Mouse (Mus musculus) neural tube, embryonic 15.5 days (tissue): ENCODE measurements around the gene Hif1an. TPM values are rescaled to one million over a fixed set of nuclear protein-coding genes. Genes with fewer than 3 reads are reported as not detected.

Source experiments
- ATAC-seq: fragments of 200-750 bp; cut with Nextera tagmentation; 2 replicates; pipeline ENCODE4 v1.8.0; 2017; ENCODE audit warnings: mild to moderate bottlenecking, moderate TSS enrichment, moderate library complexity; ENCODE audit not compliant: low FRiP score
- H3K27ac ChIP-seq: fragments of 300-500 bp; sonication (generic); replicated peaks from 2 replicates; pipeline ENCODE4 v1.5.1; 2015; ENCODE audit warnings: mild to moderate bottlenecking, inconsistent platforms
- H3K27me3 ChIP-seq: fragments of 300-500 bp; sonication (generic); replicated peaks from 2 replicates; pipeline ENCODE4 v1.6.1; 2015; ENCODE audit warnings: inconsistent platforms
- H3K36me3 ChIP-seq: fragments of 300-500 bp; sonication (generic); 2 replicates; pipeline ENCODE4 v1.6.1; 2015; ENCODE audit warnings: inconsistent platforms
- H3K4me1 ChIP-seq: fragments of 300-500 bp; sonication (generic); 2 replicates; pipeline ENCODE4 v1.6.1; 2015; ENCODE audit warnings: inconsistent platforms
- H3K4me2 ChIP-seq: fragments of 300-500 bp; sonication (generic); 2 replicates; pipeline ENCODE4 v1.6.1; 2015; ENCODE audit warnings: inconsistent platforms, mild to moderate bottlenecking, moderate library complexity
- H3K4me3 ChIP-seq: fragments of 300-500 bp; sonication (generic); replicated peaks from 2 replicates; pipeline ENCODE4 v1.5.1; 2015; ENCODE audit warnings: mild to moderate bottlenecking, inconsistent platforms
- H3K9ac ChIP-seq: fragments of 300-500 bp; sonication (generic); replicated peaks from 2 replicates; pipeline ENCODE4 v1.6.1; 2015; ENCODE audit warnings: mild to moderate bottlenecking, inconsistent platforms
- H3K9me3 ChIP-seq: fragments of 300-500 bp; sonication (generic); replicated peaks from 2 replicates; pipeline ENCODE4 v1.6.1; 2016; ENCODE audit warnings: inconsistent platforms
- WGBS: fragments of 180-500 bp; shearing (Covaris S2); methylation state at CpG from one replicate; pipeline ENCODE4 v1.1.7; 2015; ENCODE audit warnings: mixed read lengths; 5-methylcytosine and 5-hydroxymethylcytosine counted together
- polyA plus RNA-seq: library from polyadenylated mRNA; unstranded; fragments of >200 nt; fragmentation: Nextera tagmentation; extraction: Ambion mirVana; gene quantifications from 2 replicates; pipeline ENCODE4 v1.2.1, GENCODE M21; 2015

Gene Hif1an
- polyA plus RNA-seq, 1 experiment from 2014 or later, result 25.0 TPM

GRCm38 (mm10) chr19:44576275-44576674, 13.6 kb downstream of the Hif1an start:
- WGBS, result 81% methylated on average over 7 of the region's 7 CpGs
- no peaks in the 10 kb centered on the region for H3K9me3 ChIP-seq
- ATAC-seq, result no peak
- peaks cover 40% of the 10 kb centered on the region for H3K36me3 ChIP-seq
- no peak overlapping the region for H3K4me2 ChIP-seq
- H3K4me1 ChIP-seq, result no peaks in the 10 kb centered on the region
- no peak overlapping the region for H3K4me3 ChIP-seq
- H3K27me3 ChIP-seq, result no peaks in the 10 kb centered on the region
- H3K27ac ChIP-seq, result no peak overlapping the region
- no peak overlapping the region for H3K9ac ChIP-seq

- no peak overlapping the region for H3K9ac ChIP-seq
- H3K9me3 ChIP-seq, result no peaks in the 10 kb centered on the region
- no peak for ATAC-seq
- WGBS, result 95% methylated on average over 1 of the region's 1 CpGs
- no peaks in the 10 kb centered on the region for H3K27me3 ChIP-seq
- no peak overlapping the region for H3K27ac ChIP-seq
- no peak overlapping the region for H3K4me3 ChIP-seq
- H3K4me1 ChIP-seq, result peaks cover 3% of the 10 kb centered on the region; the same call in 1 of the 2 replicates
- H3K4me2 ChIP-seq, result no peak overlapping the region
- H3K36me3 ChIP-seq, result peaks cover 23% of the 10 kb centered on the region
Observed at GRCm38 (mm10) chr19:44578038-44578437, 15.4 kb downstream of the Hif1an start.

- peaks cover 3% of the 10 kb centered on the region; the same call in 1 of the 2 replicates for H3K4me1 ChIP-seq
- H3K36me3 ChIP-seq, result no peaks in the 10 kb centered on the region
- no peak overlapping the region for H3K9ac ChIP-seq
- H3K27me3 ChIP-seq, result peaks cover 25% of the 10 kb centered on the region; the same call in 1 of the 2 replicates
- WGBS, result 76% methylated on average over 10 of the region's 10 CpGs
- no peak overlapping the region for H3K4me3 ChIP-seq
- no peak overlapping the region for H3K4me2 ChIP-seq
- no peak overlapping the region for H3K27ac ChIP-seq
- peak; percentile 27; the same call in 1 of the 2 replicates for ATAC-seq
- H3K9me3 ChIP-seq, result no peaks in the 10 kb centered on the region
Observed at GRCm38 (mm10) chr19:44582103-44582502, 19.5 kb downstream of the Hif1an start.

DNA sequence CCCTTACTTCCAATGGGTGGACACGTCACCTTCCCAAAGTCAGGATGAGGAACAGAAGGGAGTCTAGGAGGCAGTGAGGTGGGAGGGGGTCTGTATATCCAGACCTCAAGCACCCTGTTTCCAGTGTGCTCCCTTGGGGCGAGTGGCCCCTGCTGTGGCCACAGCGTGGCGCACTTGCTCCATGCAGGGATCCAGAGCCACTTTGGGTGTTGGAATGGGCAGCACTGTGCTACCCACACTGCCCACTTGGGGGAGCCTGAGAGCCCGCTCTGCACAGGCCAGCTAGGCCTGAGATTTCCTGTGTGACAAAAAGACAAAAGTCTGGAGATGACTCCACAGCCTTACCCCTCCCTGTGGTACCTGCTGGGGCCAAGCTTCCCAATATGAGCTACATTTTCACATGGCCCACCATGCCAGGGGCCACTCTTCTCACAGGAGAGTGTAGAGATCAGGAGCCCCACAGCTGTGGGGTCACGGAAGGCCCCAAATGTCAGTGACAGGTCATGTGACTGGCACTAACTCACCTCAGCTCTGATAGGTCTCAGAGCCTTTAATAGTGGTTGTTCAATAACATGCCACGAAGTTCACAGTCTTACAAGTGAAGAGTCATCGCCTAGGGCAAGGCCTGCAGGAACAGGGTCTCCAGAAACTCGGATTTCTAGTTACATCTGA, 20.1 kb downstream of the Hif1an start:
- no peaks in the 10 kb centered on the region for H3K9me3 ChIP-seq
- H3K9ac ChIP-seq, result no peak overlapping the region
- peaks cover 3% of the 10 kb centered on the region; the same call in 1 of the 2 replicates for H3K4me1 ChIP-seq
- 30% methylated on average over 9 of the region's 9 CpGs for WGBS
- H3K36me3 ChIP-seq, result no peaks in the 10 kb centered on the region
- peaks cover 25% of the 10 kb centered on the region; the same call in 1 of the 2 replicates for H3K27me3 ChIP-seq
- no peak overlapping the region for H3K4me3 ChIP-seq
- no peak overlapping the region for H3K4me2 ChIP-seq
- ATAC-seq, result peak; percentile 86
- H3K27ac ChIP-seq, result no peak overlapping the region

GRCm38 (mm10) chr19:44588036-44588435, 25.4 kb downstream of the Hif1an start:
- H3K9me3 ChIP-seq, result no peaks in the 10 kb centered on the region
- ATAC-seq, result no peak
- 43% methylated on average over 4 of the region's 4 CpGs for WGBS
- H3K36me3 ChIP-seq, result no peaks in the 10 kb centered on the region
- H3K4me1 ChIP-seq, result 0 out of 2 replicates have a peak, but pooled peaks cover 3% of the 10 kb centered on the region
- H3K27ac ChIP-seq, result no peak overlapping the region
- no peak overlapping the region for H3K9ac ChIP-seq
- H3K4me3 ChIP-seq, result no peak overlapping the region
- no peak overlapping the region for H3K4me2 ChIP-seq
- peaks cover 30% of the 10 kb centered on the region; the same call in 1 of the 2 replicates for H3K27me3 ChIP-seq

- Histone ChIP-seq H3K4me1 (0 out of 2 replicates have a peak, but pooled peaks cover 3% of the 10 kb centered on the region), H3K4me3 (no peak overlapping the region), H3K36me3 (no peaks in the 10 kb centered on the region), H3K9ac (no peak overlapping the region), H3K27ac (no peak overlapping the region), H3K27me3 (peaks cover 18% of the 10 kb centered on the region; the same call in 1 of the 2 replicates), H3K9me3 (no peaks in the 10 kb centered on the region), H3K4me2 (no peak overlapping the region)
- 52% methylated on average over 7 of the region's 7 CpGs for WGBS
- ATAC-seq, result no peak
Observed at GRCm38 (mm10) chr19:44589591-44590223, 27.1 kb downstream of the Hif1an start.

GRCm38 (mm10) chr19:44590992-44591391, 28.3 kb downstream of the Hif1an start:
- ATAC-seq, result peak; percentile 61; the same call in 1 of the 2 replicates
- Histone ChIP-seq H3K4me3 (no peak overlapping the region), H3K9me3 (no peaks in the 10 kb centered on the region), H3K27ac (peak overlapping the region; percentile 35), H3K4me2 (no peak overlapping the region), H3K4me1 (0 out of 2 replicates have a peak, but pooled peaks cover 3% of the 10 kb centered on the region), H3K9ac (no peak overlapping the region), H3K27me3 (peaks cover 10% of the 10 kb centered on the region; the same call in 1 of the 2 replicates), H3K36me3 (no peaks in the 10 kb centered on the region)
- 64% methylated on average over 18 of the region's 18 CpGs for WGBS

- H3K4me2 ChIP-seq, result no peak overlapping the region
- ATAC-seq, result no peak
- H3K27me3 ChIP-seq, result peaks cover 5% of the 10 kb centered on the region; the same call in 1 of the 2 replicates
- H3K27ac ChIP-seq, result peak overlapping the region; percentile 35
- H3K9ac ChIP-seq, result no peak overlapping the region
- no peaks in the 10 kb centered on the region for H3K9me3 ChIP-seq
- WGBS, result 56% methylated on average over 6 of the region's 6 CpGs
- no peaks in the 10 kb centered on the region for H3K36me3 ChIP-seq
- H3K4me3 ChIP-seq, result no peak overlapping the region
- 0 out of 2 replicates have a peak, but pooled peaks cover 3% of the 10 kb centered on the region for H3K4me1 ChIP-seq
Observed at GRCm38 (mm10) chr19:44591638-44592037, 29.0 kb downstream of the Hif1an start.

DNA sequence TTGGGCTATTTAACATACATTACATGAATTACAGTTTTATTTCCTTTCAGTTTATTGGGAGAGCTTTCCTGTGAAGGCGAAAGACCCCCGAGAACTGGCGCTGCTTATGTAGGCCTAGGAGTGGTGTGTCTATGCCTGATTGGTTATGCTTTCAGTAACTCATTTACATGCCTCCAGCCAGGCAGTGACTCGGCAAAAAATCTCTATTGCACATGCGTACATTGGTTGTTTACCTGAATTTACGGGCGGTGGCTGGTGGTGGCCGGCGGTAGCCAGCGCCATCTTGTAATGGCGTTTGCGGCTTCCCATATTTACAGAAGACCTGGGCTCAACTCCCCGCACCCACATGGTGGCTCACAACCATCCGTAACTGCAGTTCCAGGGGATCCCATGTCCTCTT, 31.5 kb downstream of the Hif1an start:
- H3K27ac ChIP-seq, result no peak overlapping the region
- no peaks in the 10 kb centered on the region for H3K27me3 ChIP-seq
- H3K9me3 ChIP-seq, result no peaks in the 10 kb centered on the region
- 91% methylated on average over 14 of the region's 14 CpGs for whole genome bisulfite sequencing
- 0 out of 2 replicates have a peak, but pooled peaks cover 3% of the 10 kb centered on the region for H3K4me1 ChIP-seq
- no peaks in the 10 kb centered on the region for H3K36me3 ChIP-seq
- H3K4me3 ChIP-seq, result no peak overlapping the region
- no peak overlapping the region for H3K4me2 ChIP-seq
- no peak overlapping the region for H3K9ac ChIP-seq
- ATAC-seq, result no peak

GRCm38 (mm10) chr19:44618166-44618565, 55.5 kb downstream of the Hif1an start:
- no peaks in the 10 kb centered on the region for H3K4me1 ChIP-seq
- no peak overlapping the region for H3K4me2 ChIP-seq
- H3K4me3 ChIP-seq, result no peak overlapping the region
- no peaks in the 10 kb centered on the region for H3K27me3 ChIP-seq
- no peak overlapping the region for H3K9ac ChIP-seq
- 52% methylated on average over 7 of the region's 7 CpGs for WGBS
- no peaks in the 10 kb centered on the region for H3K36me3 ChIP-seq
- no peak for ATAC-seq
- H3K27ac ChIP-seq, result no peak overlapping the region
- no peaks in the 10 kb centered on the region for H3K9me3 ChIP-seq
